12 mouse cellular contexts compared by ENCODE assay signal in the genomic region with DNA sequence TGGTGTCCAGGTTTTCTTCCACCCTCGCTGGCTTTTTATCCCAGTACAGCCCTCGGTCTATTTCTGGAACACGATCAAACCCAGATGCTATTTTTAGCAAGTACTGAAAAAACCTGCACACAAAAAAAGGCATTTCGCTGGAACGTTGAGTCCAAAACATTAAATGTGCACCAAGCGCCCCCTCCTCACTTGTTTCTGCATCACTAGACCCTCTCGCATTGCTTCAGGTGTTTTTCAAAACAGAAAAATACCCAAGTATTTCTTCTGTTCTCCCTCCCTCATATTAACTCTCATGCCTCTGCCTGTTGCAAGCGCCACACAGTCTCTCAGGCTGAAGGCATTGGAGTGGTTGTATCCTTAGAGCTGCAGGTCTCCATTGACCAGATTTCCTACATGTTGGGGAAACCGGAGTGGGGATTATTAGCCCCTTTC.
A peak's percentile ranks its signal among the peaks of the same experiment; 100 is the strongest.
DNase-seq lines count a peak whose midpoint lies in the region; ATAC-seq and TF ChIP-seq lines count a peak whose summit lies in the region.
"Had no signal": no experiment of that assay in that cellular context is flagged by ENCODE, and none has a peak within 500 bp of the region (broad histone marks: within the 10 kb centered on the region; RNA-seq: fewer than 3 reads in every experiment).

No protein-coding gene starts in this region.

- no peaks in the 10 kb centered on the region for H3K9me3 ChIP-seq in heart, embryonic 11.5 days (replicated peaks; ENCODE audit: control insufficient read depth, low read length)
- no peaks in the 10 kb centered on the region for H3K9me3 ChIP-seq in forebrain, embryonic 12.5 days
- H3K9me3 ChIP-seq in midbrain, embryonic 11.5 days (ENCODE audit: control insufficient read depth, low read length) = no peaks in the 10 kb centered on the region
- no peaks in the 10 kb centered on the region for H3K9me3 ChIP-seq in limb, embryonic 10.5 days (replicated peaks)
- H3K9me3 ChIP-seq: liver, embryonic 13.5 days; megakaryocyte, embryonic 14.5 days had no signal

- H3K4me2 ChIP-seq in heart, embryonic 11.5 days = peak overlapping the region; percentile 77
- peak overlapping the region; percentile 76 for H3K4me2 ChIP-seq in forebrain, embryonic 12.5 days
- H3K4me2 ChIP-seq in midbrain, embryonic 11.5 days = peak overlapping the region; percentile 63
- H3K4me2 ChIP-seq: liver, embryonic 13.5 days had no signal

- no peak for ATAC-seq in heart, embryonic 11.5 days (replicated peaks; ENCODE audit: insufficient number of reproducible peaks, low FRiP score, low TSS enrichment)
- ATAC-seq in forebrain, embryonic 12.5 days (ENCODE audit: low FRiP score) = peak; percentile 20; the same call in 1 of the 2 replicates
- ATAC-seq in midbrain, embryonic 11.5 days (ENCODE audit: low FRiP score) = no peak
- ATAC-seq: Patski had no signal

- H3K36me3 ChIP-seq in heart, embryonic 11.5 days (ENCODE audit: control insufficient read depth, insufficient read depth, low read length) = no peaks in the 10 kb centered on the region
- H3K36me3 ChIP-seq in forebrain, embryonic 12.5 days (replicated peaks) = 0 out of 2 replicates have a peak, but pooled peaks cover 2% of the 10 kb centered on the region
- no peaks in the 10 kb centered on the region for H3K36me3 ChIP-seq in midbrain, embryonic 11.5 days (ENCODE audit: control insufficient read depth, insufficient read depth, low read length)
- no peaks in the 10 kb centered on the region for H3K36me3 ChIP-seq in limb, embryonic 10.5 days
- H3K36me3 ChIP-seq: liver, embryonic 13.5 days had no signal

- WGBS in heart, embryonic 11.5 days (ENCODE audit: insufficient replicate concordance) = 36% methylated on average over 9 of the region's 9 CpGs
- WGBS in forebrain, embryonic 12.5 days = 31% methylated on average over 9 of the region's 9 CpGs
- WGBS in midbrain, embryonic 11.5 days = 40% methylated on average over 9 of the region's 9 CpGs
- WGBS in limb, embryonic 10.5 days = 50% methylated on average over 9 of the region's 9 CpGs

- no peak overlapping the region for H3K9ac ChIP-seq in heart, embryonic 11.5 days (ENCODE audit: low read depth, low read length)
- peak overlapping the region; percentile 57; the same call in 1 of the 2 replicates for H3K9ac ChIP-seq in forebrain, embryonic 12.5 days
- no peak overlapping the region for H3K9ac ChIP-seq in midbrain, embryonic 11.5 days (ENCODE audit: low read length)
- H3K9ac ChIP-seq: liver, embryonic 13.5 days had no signal

- no peak overlapping the region; the same call in 1 of the 2 replicates for H3K27ac ChIP-seq in heart, embryonic 11.5 days (ENCODE audit: low read depth, low read length)
- peak overlapping the region; percentile 87 for H3K27ac ChIP-seq in forebrain, embryonic 12.5 days
- no peak overlapping the region for H3K27ac ChIP-seq in midbrain, embryonic 11.5 days (ENCODE audit: low read depth, low read length)
- no peak overlapping the region for H3K27ac ChIP-seq in limb, embryonic 10.5 days
- H3K27ac ChIP-seq: liver, embryonic 13.5 days had no signal

- peaks cover 65% of the 10 kb centered on the region for H3K27me3 ChIP-seq in heart, embryonic 11.5 days (ENCODE audit: control insufficient read depth, insufficient read depth, low read length)
- peaks cover 63% of the 10 kb centered on the region for H3K27me3 ChIP-seq in forebrain, embryonic 12.5 days
- peaks cover 56% of the 10 kb centered on the region for H3K27me3 ChIP-seq in midbrain, embryonic 11.5 days (ENCODE audit: control insufficient read depth, insufficient read depth, low read length)
- H3K27me3 ChIP-seq in limb, embryonic 10.5 days (ENCODE audit: low read depth, poor library complexity, severe bottlenecking) = peaks cover 97% of the 10 kb centered on the region

- peak; percentile 17; the same call in 1 of the 2 replicates for TF ChIP-seq POLR2A in brain, embryonic 14.5 days (IDR thresholded peaks at IDR 0.05; ENCODE audit: borderline replicate concordance, extremely low read depth, insufficient read depth, insufficient read length, poor library complexity, severe bottlenecking)

- peak overlapping the region; percentile 40 for H3K4me3 ChIP-seq in heart, embryonic 11.5 days (ENCODE audit: low read depth, low read length)
- H3K4me3 ChIP-seq in forebrain, embryonic 12.5 days (replicated peaks) = peak overlapping the region; percentile 43
- peak overlapping the region; percentile 35; the same call in 1 of the 2 replicates for H3K4me3 ChIP-seq in midbrain, embryonic 11.5 days (ENCODE audit: low read depth, low read length)
- no peak overlapping the region for H3K4me3 ChIP-seq in limb, embryonic 10.5 days
- H3K4me3 ChIP-seq: liver, embryonic 13.5 days had no signal

- no peak for DNase-seq in heart, adult 8-10 months (ENCODE audit: low spot score)
- peak; percentile 61 for DNase-seq in brain, embryonic 14.5 days (ENCODE audit: low read depth)
- DNase-seq in midbrain, embryonic 11.5 days (ENCODE audit: low spot score, missing footprints) = peak; percentile 87
- DNase-seq in limb, embryonic 10.5 days (ENCODE audit: low spot score) = no peak
- no peak for DNase-seq in kidney, adult 9 months
- no peak for DNase-seq in layer of hippocampus, adult 8-10 months (ENCODE audit: low spot score in 2 of 2)
- DNase-seq: kidney, adult 18-20 months; liver, embryonic 13.5 days had no signal

- no peak for TF ChIP-seq CTCF in brain, embryonic 14.5 days (IDR thresholded peaks at IDR 0.05; ENCODE audit: borderline replicate concordance, extremely low read depth, insufficient read depth, insufficient read length)

- H3K4me1 ChIP-seq in heart, embryonic 11.5 days (ENCODE audit: control insufficient read depth, insufficient read depth, low read length) = peaks cover 29% of the 10 kb centered on the region
- H3K4me1 ChIP-seq in forebrain, embryonic 12.5 days = peaks cover 60% of the 10 kb centered on the region
- H3K4me1 ChIP-seq in midbrain, embryonic 11.5 days (ENCODE audit: control insufficient read depth, insufficient read depth, low read length) = peaks cover 11% of the 10 kb centered on the region; the same call in 1 of the 2 replicates
- H3K4me1 ChIP-seq in limb, embryonic 10.5 days = peaks cover 22% of the 10 kb centered on the region

Comparison
In these comparisons a context has a peak if more than half of its experiments do, and no peak if none do; other contexts are left out.
1. DNase-seq: peak in brain, embryonic 14.5 days (single experiment) and midbrain, embryonic 11.5 days (single experiment); none in heart, adult 8-10 months (single experiment), limb, embryonic 10.5 days (single experiment), kidney, adult 9 months (single experiment) and layer of hippocampus, adult 8-10 months (0 of 2).
2. Peak in every context shown above with its lines, with median percentiles within 50 percentile points of each other: H3K4me2 ChIP-seq.